Mouse (Mus musculus): ENCODE results near the gene Trp53bp2. TPM values are rescaled to one million over a fixed set of nuclear protein-coding genes. Genes with fewer than 3 reads are reported as not detected.
A peak's percentile ranks its signal among the peaks of the same experiment; 100 is the strongest.

Trp53bp2 gene
- polyA plus RNA-seq, 1 experiment from 2014 or later: 21.1 TPM

DNA sequence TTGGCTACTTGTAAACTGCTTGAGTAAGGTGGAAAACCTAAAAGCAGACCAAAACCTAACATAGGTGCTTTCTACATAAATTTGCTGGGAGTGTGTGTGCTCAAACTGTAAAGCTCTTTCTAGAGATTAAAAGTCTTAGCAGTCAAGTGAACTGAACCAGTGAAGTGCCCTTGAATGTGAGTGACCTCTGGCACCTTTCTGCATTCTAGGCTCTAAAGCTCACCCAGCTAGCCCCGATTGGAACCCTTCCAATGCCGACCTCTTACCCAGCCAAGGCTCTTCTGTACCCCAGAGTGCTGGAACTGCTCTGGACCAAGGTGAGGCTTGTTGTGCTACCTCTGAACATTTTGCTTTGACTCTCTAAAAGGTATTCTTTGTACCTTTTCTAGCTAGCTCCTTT lies 35.1 kb downstream of the Trp53bp2 start:
- ATAC-seq (ENCODE audit: low read depth): no peak
- Histone ChIP-seq H3K36me3 (peaks cover 84% of the 10 kb centered on the region), H3K4me2 (no peak overlapping the region), H3K9ac (no peak overlapping the region), H3K27ac (replicated peaks) (no peak overlapping the region), H3K4me3 (no peak overlapping the region), H3K4me1 (replicated peaks) (no peaks in the 10 kb centered on the region), H3K9me3 (no peaks in the 10 kb centered on the region), H3K27me3 (no peaks in the 10 kb centered on the region)
- 92% methylated on average over 2 of the region's 2 CpGs for WGBS

DNA sequence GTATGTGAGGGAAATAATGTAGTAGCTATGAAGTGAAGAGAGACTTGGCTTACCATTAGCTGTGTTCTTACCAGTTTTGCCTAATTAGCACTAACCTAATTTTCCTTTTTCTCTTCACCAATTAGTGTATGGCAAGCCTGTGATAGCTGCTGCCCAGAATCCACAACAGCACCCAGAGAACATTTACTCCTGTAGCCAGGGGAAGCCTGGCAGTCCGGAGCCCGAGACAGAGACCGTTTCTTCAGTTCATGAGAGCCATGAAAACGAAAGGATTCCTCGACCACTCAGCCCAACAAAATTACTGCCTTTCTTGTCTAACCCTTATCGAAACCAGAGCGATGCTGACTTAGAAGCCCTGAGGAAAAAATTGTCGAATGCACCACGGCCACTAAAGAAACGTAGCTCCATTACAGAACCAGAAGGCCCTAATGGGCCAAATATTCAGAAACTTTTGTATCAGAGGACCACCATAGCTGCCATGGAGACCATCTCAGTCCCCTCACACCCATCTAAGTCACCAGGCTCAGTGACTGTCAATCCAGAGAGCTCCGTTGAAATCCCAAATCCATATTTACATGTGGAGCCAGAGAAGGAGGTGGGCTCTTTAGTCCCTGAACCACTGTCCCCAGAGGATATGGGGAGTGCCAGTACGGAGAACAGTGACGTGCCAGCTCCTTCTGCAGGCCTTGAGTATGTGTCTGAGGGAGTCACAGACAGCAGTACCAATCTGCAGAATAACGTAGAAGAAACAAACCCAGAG lies 39.5 kb downstream of the Trp53bp2 start:
- Histone ChIP-seq H3K27me3 (no peaks in the 10 kb centered on the region), H3K27ac (replicated peaks) (no peak overlapping the region), H3K4me1 (replicated peaks) (no peaks in the 10 kb centered on the region), H3K36me3 (peaks cover 62% of the 10 kb centered on the region), H3K4me3 (no peak overlapping the region), H3K4me2 (no peak overlapping the region), H3K9me3 (no peaks in the 10 kb centered on the region), H3K9ac (no peak overlapping the region)
- 95% methylated on average over 14 of the region's 14 CpGs for WGBS
- no peak for ATAC-seq (ENCODE audit: low read depth)

DNA sequence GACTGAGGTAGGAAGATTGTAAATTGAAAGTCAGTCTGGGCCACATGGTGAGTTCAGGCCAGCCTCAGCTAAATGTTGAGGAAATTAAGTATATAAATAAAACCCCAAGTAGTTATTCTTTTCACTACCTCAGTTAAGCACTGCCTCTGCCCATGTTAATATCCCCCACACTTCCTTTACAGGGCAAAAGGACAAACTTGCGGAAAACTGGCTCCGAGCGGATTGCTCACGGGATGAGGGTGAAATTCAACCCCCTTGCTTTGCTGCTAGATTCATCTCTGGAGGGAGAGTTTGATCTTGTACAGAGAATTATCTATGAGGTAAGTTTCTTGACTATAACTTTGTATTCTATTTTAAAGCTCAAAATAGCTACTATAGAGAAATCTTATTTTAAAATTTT lies 43.5 kb downstream of the Trp53bp2 start:
- Histone ChIP-seq H3K4me2 (no peak overlapping the region), H3K9me3 (no peaks in the 10 kb centered on the region), H3K9ac (no peak overlapping the region), H3K36me3 (peaks cover 56% of the 10 kb centered on the region), H3K27me3 (no peaks in the 10 kb centered on the region), H3K4me3 (no peak overlapping the region), H3K27ac (replicated peaks) (no peak overlapping the region), H3K4me1 (replicated peaks) (no peaks in the 10 kb centered on the region)
- ATAC-seq (ENCODE audit: low read depth): no peak
- WGBS: 90% methylated on average over 4 of the region's 4 CpGs

DNA sequence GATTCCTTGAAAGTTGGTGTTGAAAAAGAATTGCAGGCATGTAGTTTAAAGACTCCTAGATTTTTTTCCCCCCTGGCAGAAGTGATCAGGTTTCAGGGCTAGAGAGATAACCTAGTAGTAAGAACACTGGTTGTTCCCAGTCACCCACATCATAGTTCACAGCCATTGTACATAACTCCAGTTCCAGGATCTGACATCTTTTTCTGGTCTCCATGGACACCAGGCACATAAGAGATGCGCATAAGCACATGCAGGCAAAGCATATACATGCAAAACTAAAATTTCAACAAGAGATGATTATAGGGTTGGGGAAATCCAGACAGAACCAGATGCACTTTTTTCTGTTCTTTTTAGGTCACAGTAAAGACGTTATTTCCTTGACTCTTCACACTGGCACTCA lies 46.1 kb downstream of the Trp53bp2 start:
- Histone ChIP-seq H3K9ac (no peak overlapping the region), H3K9me3 (no peaks in the 10 kb centered on the region), H3K4me1 (replicated peaks) (peaks cover 14% of the 10 kb centered on the region), H3K36me3 (peaks cover 48% of the 10 kb centered on the region), H3K27me3 (no peaks in the 10 kb centered on the region), H3K4me2 (no peak overlapping the region), H3K27ac (replicated peaks) (no peak overlapping the region), H3K4me3 (no peak overlapping the region)
- ATAC-seq (ENCODE audit: low read depth): no peak
- 94% methylated on average over 2 of the region's 2 CpGs for WGBS

DNA sequence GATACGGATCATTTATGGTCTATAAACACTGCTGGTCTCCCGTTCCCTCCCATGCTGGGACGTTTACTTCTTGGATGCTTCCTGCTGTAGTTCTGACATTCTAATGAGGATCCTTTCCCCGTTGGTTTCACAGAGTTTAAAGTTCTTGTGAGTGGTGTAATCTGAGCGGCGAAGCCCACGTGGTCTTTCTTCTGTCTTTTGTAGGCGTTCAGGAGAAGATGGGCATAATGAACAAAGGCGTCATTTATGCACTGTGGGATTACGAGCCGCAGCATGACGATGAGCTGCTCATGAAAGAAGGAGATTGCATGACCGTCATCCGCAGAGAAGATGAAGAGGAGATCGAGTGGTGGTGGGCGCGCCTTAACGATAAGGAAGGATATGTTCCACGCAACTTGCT lies 49.6 kb downstream of the Trp53bp2 start:
- 54% methylated on average over 19 of the region's 19 CpGs for WGBS
- no peak overlapping the region for H3K4me2 ChIP-seq
- H3K27ac ChIP-seq (replicated peaks): no peak overlapping the region
- peaks cover 31% of the 10 kb centered on the region for H3K4me1 ChIP-seq (replicated peaks)
- no peaks in the 10 kb centered on the region for H3K9me3 ChIP-seq
- no peak overlapping the region for H3K9ac ChIP-seq
- ATAC-seq (ENCODE audit: low read depth): no peak
- H3K36me3 ChIP-seq: peaks cover 48% of the 10 kb centered on the region
- no peak overlapping the region for H3K4me3 ChIP-seq
- no peaks in the 10 kb centered on the region for H3K27me3 ChIP-seq

DNA sequence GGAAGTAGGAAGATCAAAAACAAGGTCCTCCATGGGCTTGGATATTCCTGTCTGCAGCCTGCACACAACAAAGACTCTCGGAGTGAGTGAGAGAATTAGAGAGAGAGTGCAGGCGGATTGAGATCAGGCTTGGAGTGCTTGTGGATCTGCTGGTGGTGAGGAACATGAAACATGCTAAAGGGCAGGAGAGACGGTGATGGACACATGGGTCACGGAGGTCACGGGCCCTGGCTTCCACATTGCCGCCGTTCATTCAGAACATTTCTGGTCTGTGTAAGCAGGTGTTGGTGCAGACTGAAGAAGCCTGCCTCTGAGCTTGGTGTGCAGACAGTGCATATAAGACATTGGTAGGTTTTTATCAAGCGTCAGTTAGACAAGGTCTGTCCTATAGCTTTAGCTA lies 50.5 kb downstream of the Trp53bp2 start:
- Histone ChIP-seq H3K9ac (no peak overlapping the region), H3K36me3 (peaks cover 41% of the 10 kb centered on the region), H3K4me2 (no peak overlapping the region), H3K27me3 (no peaks in the 10 kb centered on the region), H3K9me3 (no peaks in the 10 kb centered on the region), H3K4me1 (replicated peaks) (peaks cover 31% of the 10 kb centered on the region), H3K4me3 (no peak overlapping the region), H3K27ac (replicated peaks) (peak overlapping the region; percentile 68; the same call in 1 of the 2 replicates)
- WGBS: 86% methylated on average over 8 of the region's 8 CpGs
- no peak for ATAC-seq (ENCODE audit: low read depth)

DNA sequence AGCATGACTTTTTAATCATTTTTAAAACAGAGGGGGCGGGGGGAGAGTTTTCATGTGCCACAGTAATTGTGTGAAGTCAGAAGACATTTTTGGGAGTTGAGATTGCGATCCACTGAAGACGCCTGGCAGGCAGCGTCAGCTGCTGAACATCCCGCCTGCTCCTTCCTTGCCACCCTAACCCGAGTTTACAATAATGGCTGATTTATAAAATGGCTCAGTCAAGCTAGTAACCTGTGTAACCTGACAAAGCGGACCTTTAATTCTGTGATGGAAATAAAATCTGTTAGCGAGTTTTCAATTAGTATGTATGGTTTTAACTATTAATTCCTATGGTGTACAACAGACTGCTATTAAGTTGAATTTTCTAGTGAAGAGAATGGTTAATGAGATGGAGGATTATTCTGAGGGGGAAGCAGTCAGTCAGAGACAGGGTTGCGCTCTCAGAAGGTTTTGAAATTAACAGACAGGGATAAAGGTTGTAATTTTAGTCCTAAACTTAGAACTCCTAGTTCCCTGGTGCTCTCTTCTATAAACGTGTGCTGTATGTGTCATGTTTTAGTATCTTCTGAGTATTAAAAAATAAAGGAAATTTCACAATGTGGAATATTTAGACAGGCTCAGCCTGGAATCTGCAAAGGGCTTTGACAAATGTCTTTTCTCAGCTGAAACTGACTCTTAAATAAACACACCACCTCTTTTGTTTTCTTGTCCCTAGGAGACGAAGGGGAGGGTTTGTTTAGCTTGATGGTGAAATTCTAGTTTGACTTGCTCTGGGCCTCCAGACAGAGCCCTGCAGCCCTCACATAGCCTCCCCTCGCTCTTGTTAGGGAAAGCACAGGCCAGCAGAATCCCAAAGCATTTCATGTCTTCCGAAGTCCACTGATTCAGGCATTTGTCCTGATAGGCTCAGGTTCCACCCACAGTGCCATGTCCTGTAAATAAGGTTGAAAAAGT lies 51.6 kb downstream of the Trp53bp2 start:
- H3K9ac ChIP-seq: no peak overlapping the region
- peak overlapping the region; percentile 68 for H3K27ac ChIP-seq (replicated peaks)

DNA sequence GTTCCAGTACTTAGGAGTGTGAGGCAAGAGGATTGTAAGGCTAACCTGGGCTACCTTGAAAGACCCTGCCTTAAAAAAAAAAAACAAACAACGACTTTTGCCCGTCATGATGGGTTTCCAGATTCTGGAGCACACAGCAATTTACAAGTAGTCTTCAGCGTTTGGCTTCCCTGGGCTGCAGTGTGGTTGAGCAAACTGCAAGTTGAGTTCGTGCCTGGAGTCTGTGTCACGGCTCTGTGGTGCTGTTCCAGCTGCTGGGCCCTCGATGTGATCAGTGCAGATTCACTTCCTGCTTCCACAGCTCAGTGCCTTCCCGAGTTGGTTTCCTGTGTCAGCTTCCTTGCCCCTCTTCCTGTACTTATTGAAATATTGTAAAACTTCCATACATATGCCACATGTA lies 52.3 kb downstream of the Trp53bp2 start:
- Histone ChIP-seq H3K4me2 (no peak overlapping the region), H3K4me1 (replicated peaks) (peaks cover 40% of the 10 kb centered on the region), H3K27me3 (no peaks in the 10 kb centered on the region), H3K4me3 (no peak overlapping the region), H3K9ac (no peak overlapping the region), H3K27ac (replicated peaks) (peak overlapping the region; percentile 68), H3K9me3 (no peaks in the 10 kb centered on the region), H3K36me3 (peaks cover 27% of the 10 kb centered on the region)
- no peak for ATAC-seq (ENCODE audit: low read depth)
- WGBS: 69% methylated on average over 7 of the region's 7 CpGs

More for the DNA sequence above, 51.6 kb downstream of the Trp53bp2 start:
- Histone ChIP-seq H3K4me3 (no peak overlapping the region), H3K4me2 (no peak overlapping the region), H3K27me3 (no peaks in the 10 kb centered on the region), H3K4me1 (replicated peaks) (peaks cover 35% of the 10 kb centered on the region), H3K9me3 (no peaks in the 10 kb centered on the region), H3K36me3 (peaks cover 31% of the 10 kb centered on the region)
- WGBS: 73% methylated on average over 13 of the region's 13 CpGs
- no peak for ATAC-seq (ENCODE audit: low read depth)

DNA sequence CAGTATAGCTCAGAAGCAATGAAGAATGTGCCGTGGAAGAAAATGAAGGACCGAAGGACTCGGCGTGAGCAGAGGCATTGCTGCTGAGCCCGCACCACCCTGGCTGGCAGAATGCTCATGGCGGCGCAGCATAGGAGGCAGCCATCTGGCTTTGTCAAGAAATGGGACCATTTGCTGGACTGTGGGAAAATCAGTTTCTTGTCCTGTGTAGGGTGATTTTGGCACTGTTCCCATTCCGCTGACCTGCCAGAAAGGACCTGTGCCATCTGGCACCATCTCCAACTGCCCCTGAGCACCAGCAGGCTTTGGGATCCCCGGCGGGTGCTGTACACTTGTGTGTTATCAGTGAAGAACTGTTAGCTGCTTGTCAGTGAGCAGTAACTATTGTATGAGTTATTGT lies 52.8 kb downstream of the Trp53bp2 start:
- H3K9me3 ChIP-seq: no peaks in the 10 kb centered on the region
- H3K4me1 ChIP-seq (replicated peaks): peaks cover 40% of the 10 kb centered on the region
- ATAC-seq (ENCODE audit: low read depth): peak; percentile 49; the same call in 1 of the 2 replicates
- H3K4me2 ChIP-seq: no peak overlapping the region
- H3K27ac ChIP-seq (replicated peaks): peak overlapping the region; percentile 68
- no peak overlapping the region for H3K9ac ChIP-seq
- H3K4me3 ChIP-seq: no peak overlapping the region
- no peaks in the 10 kb centered on the region for H3K27me3 ChIP-seq
- H3K36me3 ChIP-seq: peaks cover 29% of the 10 kb centered on the region
- WGBS: 58% methylated on average over 10 of the region's 10 CpGs

DNA sequence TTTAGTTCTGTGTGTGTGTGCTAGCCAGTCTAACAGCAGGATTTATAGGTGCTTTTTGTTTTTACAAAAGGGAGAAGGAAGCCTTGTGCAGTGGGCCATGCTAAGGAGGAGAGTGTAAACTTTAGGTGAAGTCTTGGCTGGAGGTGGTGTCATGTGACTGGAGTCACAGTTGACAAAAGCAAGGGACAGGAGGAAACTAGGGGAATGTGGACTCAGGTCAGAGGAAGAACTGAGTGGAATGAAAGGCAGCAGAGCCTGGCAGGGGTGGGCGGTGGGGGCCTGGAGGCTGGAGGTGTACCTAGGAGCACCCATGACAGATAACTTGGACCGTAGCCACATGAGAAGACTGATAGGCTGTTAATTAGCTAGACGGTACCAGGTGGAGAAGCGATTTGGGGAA lies 56.3 kb downstream of the Trp53bp2 start:
- Histone ChIP-seq H3K27ac (replicated peaks) (peak overlapping the region; percentile 14; the same call in 1 of the 2 replicates), H3K9me3 (no peaks in the 10 kb centered on the region), H3K27me3 (no peaks in the 10 kb centered on the region), H3K4me3 (no peak overlapping the region), H3K4me2 (no peak overlapping the region), H3K36me3 (peaks cover 49% of the 10 kb centered on the region), H3K4me1 (replicated peaks) (peaks cover 23% of the 10 kb centered on the region), H3K9ac (no peak overlapping the region)
- peak; percentile 41; the same call in 1 of the 2 replicates for ATAC-seq (ENCODE audit: low read depth)
- 60% methylated on average over 4 of the region's 4 CpGs for WGBS

DNA sequence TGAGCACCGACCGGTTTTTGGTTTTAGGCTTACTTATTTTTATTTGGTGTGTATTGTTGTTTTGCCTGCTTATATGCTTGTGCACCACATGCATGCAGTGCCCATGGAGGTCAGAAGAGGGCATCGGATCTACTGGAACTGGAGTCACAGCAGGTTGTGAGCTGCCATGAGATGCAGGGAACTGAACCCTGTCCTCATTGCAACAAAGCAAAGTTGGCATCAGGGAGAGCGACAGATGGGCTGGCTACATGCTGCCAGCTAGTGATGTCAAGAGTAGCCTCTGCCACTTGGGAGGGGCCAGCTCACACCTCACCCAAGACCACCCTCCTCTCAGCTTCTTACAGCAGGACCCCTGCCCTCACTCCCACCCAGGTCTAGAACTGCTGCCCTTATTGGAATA lies 57.0 kb downstream of the Trp53bp2 start:
- no peaks in the 10 kb centered on the region for H3K27me3 ChIP-seq
- no peaks in the 10 kb centered on the region for H3K9me3 ChIP-seq
- H3K27ac ChIP-seq (replicated peaks): peak overlapping the region; percentile 14; the same call in 1 of the 2 replicates
- no peak for ATAC-seq (ENCODE audit: low read depth)
- H3K9ac ChIP-seq: no peak overlapping the region
- H3K4me1 ChIP-seq (replicated peaks): peaks cover 16% of the 10 kb centered on the region
- H3K4me3 ChIP-seq: no peak overlapping the region
- WGBS: 87% methylated on average over 4 of the region's 4 CpGs
- H3K36me3 ChIP-seq: peaks cover 52% of the 10 kb centered on the region
- no peak overlapping the region for H3K4me2 ChIP-seq
